Mouse (Mus musculus) right cerebral cortex, postnatal 10 days (tissue): ENCODE data around the gene Paxbp1.
A peak's percentile ranks its signal among the peaks of the same experiment; 100 is the strongest.
"Not testable (repeated sequence)": the region's sequence is repeated elsewhere in the genome, so short reads cannot be mapped to it uniquely, and the experiment has no call there.

Experiments used
- DNase-seq, 2 experiments: peaks; one replicate each; pipeline ENCODE4 v3.0.0; 2021; ENCODE audit warnings: low spot score in 2 of 2

Gene Paxbp1

GRCm38 (mm10) chr16:91044270-91045182 lies at the start of gene Paxbp1:
TSS of gene Paxbp1 (minus strand) at chr16:91044543.
- peak; percentile 98 to 99 for DNase-seq

DNA sequence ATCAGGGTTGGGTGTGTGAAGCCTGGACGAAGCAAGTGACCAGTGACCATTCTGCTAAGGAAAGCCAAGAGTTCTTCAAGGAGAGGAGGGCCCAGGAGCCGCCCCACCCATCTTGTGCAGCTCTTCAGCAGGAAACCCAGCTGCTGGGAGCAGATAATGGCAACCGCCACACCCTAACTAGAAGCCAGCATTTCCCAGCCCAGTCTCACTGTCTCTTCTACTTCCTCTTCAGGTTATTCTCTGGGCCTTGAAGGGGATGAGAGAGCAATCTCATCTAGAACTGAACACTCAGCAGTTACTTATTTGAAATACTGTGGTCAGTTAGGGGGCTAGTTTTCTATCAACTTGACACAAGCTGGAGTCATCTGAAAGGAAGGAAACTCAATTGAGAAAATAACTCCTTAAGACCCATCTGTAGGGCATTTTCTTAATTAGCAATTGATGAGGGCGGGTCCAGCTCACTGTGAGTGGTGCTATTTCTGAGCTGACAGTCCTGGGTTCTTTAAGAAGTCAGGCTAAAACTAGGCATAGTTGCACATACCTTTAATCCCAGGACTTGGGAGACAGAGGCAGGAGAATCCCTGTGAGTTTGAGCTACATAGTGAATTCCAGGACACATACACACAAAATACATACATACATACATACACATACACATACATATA lies 42.4 kb upstream of the Paxbp1 start:
- no peak for DNase-seq

DNA sequence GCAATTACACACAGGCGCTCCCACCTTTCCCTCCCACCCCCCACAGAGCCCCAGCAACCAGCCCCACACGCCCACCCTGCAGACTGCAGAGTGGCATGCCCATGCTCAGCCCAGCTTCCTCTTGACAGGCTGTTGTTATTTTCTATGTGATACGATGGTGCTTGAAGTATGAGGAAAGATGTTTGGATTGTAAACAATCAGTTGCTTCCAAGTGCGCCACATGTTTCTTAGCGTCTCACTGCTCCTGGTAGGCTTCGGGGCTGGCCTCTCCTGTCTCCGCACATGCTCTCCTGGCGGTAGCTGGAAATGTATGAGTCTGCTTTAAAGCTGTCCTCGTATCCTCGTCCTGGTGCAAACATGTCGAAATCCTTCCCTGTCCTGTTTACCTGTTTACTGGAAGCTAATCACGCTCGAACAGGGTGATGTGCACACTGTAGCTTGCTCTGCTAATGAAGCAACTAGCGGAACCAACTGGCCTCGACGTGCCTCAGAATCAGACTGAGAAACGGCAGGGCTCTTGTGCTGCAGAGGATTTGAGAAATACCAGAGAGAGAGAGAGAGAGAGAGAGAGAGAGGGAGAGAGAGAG lies 41.0 kb upstream of the Paxbp1 start:
- DNase-seq: no peak

GRCm38 (mm10) chr16:91084307-91085238 lies 40.2 kb upstream of the Paxbp1 start:
- DNase-seq: peak; percentile 39 to 55

DNA sequence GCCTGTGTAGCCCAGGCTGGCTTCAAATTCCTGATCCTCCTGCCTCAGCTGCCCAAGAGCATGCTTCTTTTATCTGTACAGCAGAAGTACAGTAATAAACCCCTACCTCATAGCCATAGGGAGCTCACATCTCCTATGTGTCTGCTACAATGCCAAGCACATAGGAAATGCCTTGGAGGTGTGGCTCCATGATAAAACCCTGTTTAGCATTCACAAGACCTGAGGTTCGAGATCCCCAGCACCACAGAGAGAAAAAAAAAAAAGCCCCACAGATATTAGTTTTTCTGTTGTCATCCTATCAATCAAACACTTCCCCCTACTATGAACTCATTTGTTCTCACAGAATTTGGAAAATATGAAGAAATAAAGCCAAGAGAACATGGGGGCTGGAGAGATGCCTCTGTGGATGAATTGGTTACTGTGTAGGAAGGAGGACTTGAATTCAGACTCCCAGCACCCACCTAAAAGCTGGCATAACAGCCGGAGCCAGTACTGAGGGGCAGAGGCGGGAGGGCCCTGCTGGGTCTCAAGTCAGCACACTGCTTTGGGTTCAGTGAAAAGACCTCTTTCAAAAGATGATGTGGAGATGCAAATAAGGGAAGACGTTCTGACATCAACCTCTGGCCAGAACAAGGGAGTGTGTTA lies 38.8 kb upstream of the Paxbp1 start:
- DNase-seq: no peak

DNA sequence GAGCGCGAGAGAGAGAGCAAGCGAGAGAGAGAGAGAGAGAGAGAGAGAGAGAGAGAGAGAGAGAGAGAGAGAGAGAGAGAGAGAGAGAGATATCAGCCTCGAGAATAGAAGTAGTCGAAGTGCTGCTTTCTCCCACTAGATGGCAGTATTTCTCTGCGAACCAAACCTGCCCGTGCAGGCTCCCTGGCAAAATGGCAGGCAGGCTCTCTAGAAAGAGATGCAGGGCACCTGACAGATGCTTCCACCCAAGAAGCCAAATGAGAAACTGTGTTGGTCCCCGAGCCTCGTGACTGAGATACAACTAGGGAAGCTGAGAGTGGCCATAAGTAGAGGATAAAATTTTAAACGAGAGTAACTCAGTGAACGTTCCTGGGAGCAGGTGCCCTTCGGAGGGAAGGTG lies 37.2 kb upstream of the Paxbp1 start:
- DNase-seq: peak; percentile 87

GRCm38 (mm10) chr16:91076180-91076579 lies 31.8 kb upstream of the Paxbp1 start:
- DNase-seq: no peak

DNA sequence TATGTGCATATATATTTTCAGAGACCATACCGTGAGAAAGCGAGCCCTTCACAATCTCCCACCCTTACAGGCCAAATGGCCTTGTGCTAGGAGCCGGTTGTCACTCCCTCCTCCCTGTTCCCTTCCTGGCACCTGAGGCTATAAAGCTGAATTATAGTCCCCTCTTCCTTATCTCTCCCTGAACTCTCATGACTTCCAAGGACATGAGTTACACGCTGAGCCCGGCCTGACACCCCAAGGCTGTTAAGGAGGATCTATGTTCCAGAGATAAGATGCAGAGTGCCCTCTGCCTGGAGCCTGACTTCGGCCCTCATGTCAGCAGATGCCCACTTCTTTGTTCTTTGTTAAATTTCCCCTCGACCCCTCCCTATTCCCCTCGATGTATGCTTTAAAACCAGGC lies 31.1 kb upstream of the Paxbp1 start:
- not testable (repeated sequence) for DNase-seq

GRCm38 (mm10) chr16:91073163-91073892 lies 29.0 kb upstream of the Paxbp1 start:
- DNase-seq: peak; percentile 92 to 94

- no peak for DNase-seq
Measured at GRCm38 (mm10) chr16:91072256-91072655, 27.9 kb upstream of the Paxbp1 start.

DNA sequence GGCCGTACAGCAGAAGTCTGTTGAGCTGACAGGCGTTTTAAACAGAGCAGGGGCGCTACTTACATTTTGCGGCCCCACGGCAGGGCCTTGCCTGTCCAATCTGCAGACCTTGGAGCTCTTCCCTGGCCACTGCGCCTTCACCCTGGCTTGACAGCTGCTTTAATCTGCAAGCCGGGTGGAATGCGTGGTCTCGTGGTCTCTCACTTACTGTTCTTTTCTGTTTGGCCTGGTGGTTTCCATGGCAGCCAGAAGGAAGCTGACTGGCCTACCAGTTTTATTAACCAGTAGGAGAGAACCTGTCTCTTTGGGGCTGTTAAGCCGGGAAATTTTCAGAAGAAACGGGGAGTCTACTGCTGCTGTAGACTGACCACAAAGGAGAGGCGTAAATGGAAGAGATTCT lies 24.6 kb upstream of the Paxbp1 start:
- DNase-seq: peak; percentile 66 to 76

- DNase-seq: no peak
Measured at GRCm38 (mm10) chr16:91067122-91067521, 22.8 kb upstream of the Paxbp1 start.

DNA sequence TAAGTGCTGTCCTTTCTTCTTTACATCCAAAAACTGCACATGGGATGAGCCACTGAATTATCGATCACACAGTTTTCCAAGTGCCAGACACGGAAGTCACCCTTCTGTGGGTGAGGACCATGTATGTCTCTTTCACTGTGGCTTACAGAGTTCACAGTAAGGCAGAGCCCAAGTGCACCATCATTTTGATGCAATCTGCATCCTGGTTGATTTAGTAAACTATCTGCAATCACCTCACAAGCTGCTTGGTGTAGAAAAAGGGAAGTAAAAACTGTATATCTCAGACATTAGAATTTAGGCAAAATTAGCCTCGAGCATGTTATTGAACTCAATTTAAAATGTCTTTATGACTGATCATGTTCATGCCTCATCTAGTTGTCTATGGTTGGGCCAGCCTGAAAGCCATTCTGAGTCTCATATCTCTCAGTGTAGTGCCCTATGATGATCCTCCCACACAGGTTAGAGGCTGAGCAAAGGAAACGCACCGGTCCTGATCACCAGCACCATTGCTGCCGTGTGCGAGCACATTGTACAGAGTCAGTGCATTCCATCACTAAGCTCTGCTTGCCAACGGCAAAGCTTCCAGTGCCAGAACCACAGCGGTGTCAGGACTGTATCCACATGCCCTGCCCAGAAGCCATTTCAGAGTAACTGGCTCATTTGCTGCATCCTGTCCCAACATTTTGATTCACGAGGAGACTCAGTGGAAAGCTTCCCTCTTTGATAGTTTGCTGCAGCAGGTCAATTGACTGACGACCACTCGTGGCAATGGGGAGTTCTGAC lies 20.4 kb upstream of the Paxbp1 start:
- DNase-seq: no peak

GRCm38 (mm10) chr16:91063786-91064185 lies 19.4 kb upstream of the Paxbp1 start:
- no peak for DNase-seq

GRCm38 (mm10) chr16:91061531-91062318 lies 17.4 kb upstream of the Paxbp1 start:
- DNase-seq: no peak

GRCm38 (mm10) chr16:91057741-91058140 lies 13.4 kb upstream of the Paxbp1 start:
- DNase-seq: no peak

- no peak for DNase-seq
Measured at GRCm38 (mm10) chr16:91057261-91057660, 12.9 kb upstream of the Paxbp1 start.

GRCm38 (mm10) chr16:91056043-91056821 lies 11.9 kb upstream of the Paxbp1 start:
- DNase-seq: peak; percentile 47 to 49
